In the genomic region with DNA sequence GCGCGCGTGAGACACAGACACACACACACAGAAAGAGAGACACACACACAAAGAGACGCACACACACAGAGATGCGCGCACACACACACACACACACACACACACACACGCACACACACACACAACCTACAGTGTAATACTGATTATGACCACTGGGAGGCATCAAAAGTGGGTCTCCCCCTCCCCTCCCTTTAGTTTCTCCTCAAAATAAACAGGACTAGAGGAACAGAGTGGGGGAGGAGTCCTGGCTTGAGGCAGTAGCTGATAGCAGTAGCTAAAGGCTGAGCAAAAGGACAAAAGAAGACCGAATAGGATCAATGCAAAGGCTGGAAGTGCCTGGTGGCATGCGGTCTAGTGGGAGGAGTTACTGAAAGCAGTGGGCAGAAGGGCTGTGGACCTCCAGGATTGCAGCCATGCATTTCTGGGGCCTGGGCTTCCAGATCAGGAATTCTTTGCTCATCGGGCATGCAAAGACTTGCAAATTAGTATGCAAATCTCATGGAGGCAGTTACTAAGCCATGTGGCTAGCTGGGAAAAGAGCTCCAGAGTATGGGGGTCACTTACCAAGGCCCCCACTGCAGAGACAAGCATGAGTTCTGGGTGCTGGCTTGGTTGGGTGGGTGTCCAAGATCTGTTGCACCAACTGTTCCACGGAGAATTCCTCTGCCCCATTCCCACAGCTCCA, we compare ENCODE assay signal across 7 mouse cellular contexts. TPM values are rescaled to one million over a fixed set of nuclear protein-coding genes. Genes with fewer than 3 reads are reported as not detected.
DNase-seq lines count a peak whose midpoint lies in the region; ATAC-seq and TF ChIP-seq lines count a peak whose summit lies in the region.

No protein-coding gene starts in this region.

- no peaks in the 10 kb centered on the region for H3K9me3 ChIP-seq in midbrain, embryonic 15.5 days

- no peaks in the 10 kb centered on the region for H3K27me3 ChIP-seq in midbrain, embryonic 15.5 days (replicated peaks)

- H3K4me1 ChIP-seq in embryonic fibroblast, embryonic 13.5 days (ENCODE audit: control insufficient read depth, insufficient read depth, low read length) = no peaks in the 10 kb centered on the region
- peaks cover 21% of the 10 kb centered on the region for H3K4me1 ChIP-seq in midbrain, embryonic 15.5 days

- TF ChIP-seq POLR2A in embryonic fibroblast, embryonic 13.5 days (IDR thresholded peaks at IDR 0.05; ENCODE audit: low read depth, low read length) = no peak

- H3K4me2 ChIP-seq in midbrain, embryonic 15.5 days = no peak overlapping the region

- no peak overlapping the region for H3K9ac ChIP-seq in midbrain, embryonic 15.5 days

- TF ChIP-seq CTCF in embryonic fibroblast, embryonic 13.5 days (IDR thresholded peaks at IDR 0.05; ENCODE audit: borderline replicate concordance, insufficient read depth, low read length) = peak; percentile 21; the same call in 1 of the 2 replicates

- H3K36me3 ChIP-seq in midbrain, embryonic 15.5 days (replicated peaks) = peaks cover 29% of the 10 kb centered on the region

- peak; percentile 66 for ATAC-seq in midbrain, embryonic 15.5 days (replicated peaks)

- DNase-seq in left cerebral cortex, postnatal 4 days = peak; percentile 47
- DNase-seq in left cerebral cortex, postnatal 36 days (ENCODE audit: low spot score in 2 of 2) = no peak
- DNase-seq in R1 (ENCODE audit: low read depth, low spot score) = peak; percentile 96
- peak; percentile 30 for DNase-seq in kidney, postnatal 14 days
- no peak for DNase-seq in urinary bladder, postnatal 10 days (ENCODE audit: low spot score)

- no peak overlapping the region for H3K4me3 ChIP-seq in embryonic fibroblast, embryonic 13.5 days (ENCODE audit: insufficient read depth, low read length)
- H3K4me3 ChIP-seq in midbrain, embryonic 15.5 days = no peak overlapping the region

- H3K27ac ChIP-seq in embryonic fibroblast, embryonic 13.5 days (ENCODE audit: insufficient read depth, low read length) = no peak overlapping the region
- peak overlapping the region; percentile 51 for H3K27ac ChIP-seq in midbrain, embryonic 15.5 days

- 14% methylated on average over 11 of the region's 11 CpGs for WGBS in midbrain, embryonic 15.5 days

- intact Hi-C loops in left cerebral cortex, postnatal 4 days (cut with DNase I) = no loop called here
- intact Hi-C loops in left cerebral cortex, postnatal 36 days (cut with DNase I) = no loop called here

RNA-seq across cellular contexts. Expression of a gene that starts 5.9 kb away (rescaled TPM):
- 10 to 100 TPM; 65.7 to 69.5 TPM for total RNA-seq in left cerebral cortex, postnatal 4 days (2021)
- total RNA-seq in left cerebral cortex, postnatal 36 days (2021) = 100 to 1,000 TPM; 232 to 256 TPM
- 15.3 and 16.4 TPM in 2 replicates for polyA plus RNA-seq in embryonic fibroblast, embryonic 13.5 days (2011; ENCODE audit: insufficient read length, low read depth, missing spikeins)
- polyA plus RNA-seq in midbrain, embryonic 15.5 days (2015; fragmentation: Nextera tagmentation; extraction: Ambion mirVana) = 23.5 and 25.0 TPM in 2 replicates

RNA-seq across cellular contexts. Expression of a gene that starts 12.8 kb away (rescaled TPM):
- 10 to 100 TPM; 50.6 to 56.8 TPM for total RNA-seq in left cerebral cortex, postnatal 4 days (2021)
- total RNA-seq in left cerebral cortex, postnatal 36 days (2021) = 10 to 100 TPM; 52.5 to 57.8 TPM
- 91.1 and 106 TPM in 2 replicates for polyA plus RNA-seq in embryonic fibroblast, embryonic 13.5 days (2011; ENCODE audit: insufficient read length, low read depth, missing spikeins)
- 171 and 173 TPM in 2 replicates for polyA plus RNA-seq in midbrain, embryonic 15.5 days (2015; fragmentation: Nextera tagmentation; extraction: Ambion mirVana)

RNA-seq across cellular contexts. Expression of a gene that starts 17.9 kb away (rescaled TPM):
- total RNA-seq in left cerebral cortex, postnatal 4 days (2021) = under 1 TPM; 0.30 to 0.77 TPM
- 1 to 10 TPM; 1.8 to 1.9 TPM for total RNA-seq in left cerebral cortex, postnatal 36 days (2021)
- polyA plus RNA-seq in embryonic fibroblast, embryonic 13.5 days (2011; ENCODE audit: insufficient read length, low read depth, missing spikeins) = 1.2 and 2.4 TPM in 2 replicates
- 1.0 and 1.7 TPM in 2 replicates for polyA plus RNA-seq in midbrain, embryonic 15.5 days (2015; fragmentation: Nextera tagmentation; extraction: Ambion mirVana)

RNA-seq across cellular contexts. Expression of a gene that starts 18.3 kb away (rescaled TPM):
- total RNA-seq in left cerebral cortex, postnatal 4 days (2021) = 10 to 100 TPM; 35.1 to 35.5 TPM
- total RNA-seq in left cerebral cortex, postnatal 36 days (2021) = 10 to 100 TPM; 58.9 to 59.3 TPM
- 88.5 and 112 TPM in 2 replicates for polyA plus RNA-seq in embryonic fibroblast, embryonic 13.5 days (2011; ENCODE audit: insufficient read length, low read depth, missing spikeins)
- polyA plus RNA-seq in midbrain, embryonic 15.5 days (2015; fragmentation: Nextera tagmentation; extraction: Ambion mirVana) = 1.9 TPM in 2 replicates

RNA-seq across cellular contexts. Expression of a gene that starts 25.0 kb away (rescaled TPM):
- total RNA-seq in left cerebral cortex, postnatal 4 days (2021) = 1 to 10 TPM; 8.1 to 9.3 TPM
- 1 to 10 TPM; 9.5 to 9.6 TPM for total RNA-seq in left cerebral cortex, postnatal 36 days (2021)
- polyA plus RNA-seq in embryonic fibroblast, embryonic 13.5 days (2011; ENCODE audit: insufficient read length, low read depth, missing spikeins) = 15.6 and 31.0 TPM in 2 replicates
- 8.0 and 8.3 TPM in 2 replicates for polyA plus RNA-seq in midbrain, embryonic 15.5 days (2015; fragmentation: Nextera tagmentation; extraction: Ambion mirVana)

Comparison
In these comparisons a context has a peak if more than half of its experiments do, and no peak if none do; other contexts are left out.
1. DNase-seq: peak in left cerebral cortex, postnatal 4 days (single experiment), R1 (single experiment) and kidney, postnatal 14 days (single experiment); none in left cerebral cortex, postnatal 36 days (0 of 2) and urinary bladder, postnatal 10 days (single experiment).